Mouse (Mus musculus) CH12.LX (cell line): ENCODE results near the gene Nhsl2.

ENCODE experiments used
- CTCF ChIP-seq, 2 experiments: IDR thresholded peaks in 1 of 2; conservative IDR thresholded peaks in 1 of 2; 2 replicates each; pipeline ENCODE4 v1.5.1; 2011 to 2012; ENCODE audit warnings: low read depth in 2 of 2, low read length in 2 of 2, improper control_type of control experiment in 1 of 2, inconsistent platforms in 1 of 2, mild to moderate bottlenecking in 1 of 2, moderate library complexity in 1 of 2
- ELF1 ChIP-seq: IDR thresholded peaks from 2 replicates; pipeline ENCODE4 v1.6.1; 2014; ENCODE audit warnings: low read depth, mild to moderate bottlenecking, inconsistent platforms, low read length, improper control_type of control experiment
- ETS1 ChIP-seq: conservative IDR thresholded peaks from 2 replicates; pipeline ENCODE4 v1.6.1; 2012; ENCODE audit warnings: low read depth, mild to moderate bottlenecking, inconsistent platforms, low read length, improper control_type of control experiment, moderate library complexity
- POLR2A ChIP-seq: IDR thresholded peaks from 2 replicates; pipeline ENCODE4 v1.6.1; 2011; ENCODE audit warnings: low read depth, mild to moderate bottlenecking, improper control_type of control experiment, low read length
- SMC3 ChIP-seq: IDR thresholded peaks from 2 replicates; pipeline ENCODE4 v1.6.1; 2011; ENCODE audit warnings: low read depth, low read length, improper control_type of control experiment

- no peak for TF ChIP-seq POLR2A
- TF ChIP-seq CTCF (conservative IDR thresholded peaks at IDR 0.05 in 1 of 2, IDR thresholded peaks at IDR 0.05 in 1 of 2; ENCODE audit: low read depth in 2 of 2, low read length in 2 of 2): no peak
- TF ChIP-seq SMC3: no peak
- no peak for TF ChIP-seq ELF1
- no peak for TF ChIP-seq ETS1
Observed at GRCm38 (mm10) chrX:102075158-102075557, 226.0 kb downstream of the Nhsl2 start.
